Mouse (Mus musculus) testis, adult 2 months (tissue): ENCODE measurements around the gene Pam. TPM values are rescaled to one million over a fixed set of nuclear protein-coding genes. Genes with fewer than 3 reads are reported as not detected.

Experiments
- H3K27ac ChIP-seq: fragments of 200-500 bp; 2 replicates; pipeline ENCODE4 v1.5.1; 2012; ENCODE audit warnings: low read depth, low read length; ENCODE audit not compliant: control insufficient read depth, insufficient read depth
- H3K27me3 ChIP-seq: fragments of 200-500 bp; 2 replicates; pipeline ENCODE4 v1.6.1; 2012; ENCODE audit warnings: mild to moderate bottlenecking, low read length, moderate library complexity; ENCODE audit not compliant: control insufficient read depth, insufficient read depth
- H3K36me3 ChIP-seq: fragments of 200-500 bp; 2 replicates; pipeline ENCODE4 v1.6.1; 2012; ENCODE audit warnings: mild to moderate bottlenecking, low read length; ENCODE audit not compliant: control insufficient read depth, insufficient read depth
- H3K4me1 ChIP-seq: fragments of 200-500 bp; 2 replicates; pipeline ENCODE4 v1.6.1; 2012; ENCODE audit warnings: low read length; ENCODE audit not compliant: control insufficient read depth, insufficient read depth
- H3K4me3 ChIP-seq: fragments of 200-500 bp; 2 replicates; pipeline ENCODE4 v1.5.1; 2012; ENCODE audit warnings: low read depth, mild to moderate bottlenecking, low read length, moderate library complexity, mixed read lengths; ENCODE audit not compliant: control insufficient read depth
- CTCF ChIP-seq: fragments of 200-500 bp; IDR thresholded peaks from 2 replicates; pipeline ENCODE4 v1.5.1; 2012; ENCODE audit warnings: low read depth, mild to moderate bottlenecking, inconsistent platforms, low read length, moderate library complexity; ENCODE audit not compliant: control insufficient read depth, insufficient read depth, insufficient replicate concordance
- POLR2A ChIP-seq: fragments of 200-500 bp; IDR thresholded peaks from 2 replicates; pipeline ENCODE4 v1.6.1; 2012; ENCODE audit warnings: low read depth, mild to moderate bottlenecking, inconsistent platforms, low read length, moderate library complexity; ENCODE audit not compliant: control insufficient read depth
- polyA plus RNA-seq: library from polyadenylated mRNA; depleted of rRNA; stranded (reverse); fragments of >200 nt; gene quantifications from 2 replicates; pipeline ENCODE4 v1.2.3, GENCODE M21; 2012; rRNA removed

The Pam gene
- 6.0 and 6.1 TPM in 2 replicates for polyA plus RNA-seq

- peaks cover 14% of the 10 kb centered on the region for H3K4me1 ChIP-seq
- TF ChIP-seq POLR2A = no peak; the same call in 1 of the 2 replicates
- no peak for TF ChIP-seq CTCF
- no peaks in the 10 kb centered on the region for H3K36me3 ChIP-seq
- no peaks in the 10 kb centered on the region for H3K27me3 ChIP-seq
- H3K27ac ChIP-seq = peak within 1 kb of the TSS; percentile 39; the same call in 1 of the 2 replicates
- peak within 1 kb of the TSS; percentile 85 for H3K4me3 ChIP-seq
Measured at GRCm38 (mm10) chr1:98095246-98095990, at the start of gene Pam. Gene Pam (minus strand): TSS chr1:98095646.

GRCm38 (mm10) chr1:98144845-98145244, 49.4 kb upstream of the Pam start:
- TF ChIP-seq POLR2A = no peak
- no peak for TF ChIP-seq CTCF
- Histone ChIP-seq H3K27me3 (no peaks in the 10 kb centered on the region), H3K4me3 (no peak overlapping the region), H3K36me3 (no peaks in the 10 kb centered on the region), H3K4me1 (no peaks in the 10 kb centered on the region), H3K27ac (no peak overlapping the region)

- Histone ChIP-seq H3K4me3 (no peak overlapping the region), H3K27ac (no peak overlapping the region), H3K27me3 (no peaks in the 10 kb centered on the region), H3K36me3 (no peaks in the 10 kb centered on the region), H3K4me1 (no peaks in the 10 kb centered on the region)
- TF ChIP-seq CTCF (no peak), POLR2A (no peak)
Measured at GRCm38 (mm10) chr1:98131244-98131643, 35.8 kb upstream of the Pam start.

GRCm38 (mm10) chr1:98129561-98130347, 34.3 kb upstream of the Pam start:
- Histone ChIP-seq H3K4me3 (no peak overlapping the region), H3K27me3 (no peaks in the 10 kb centered on the region), H3K4me1 (no peaks in the 10 kb centered on the region), H3K27ac (no peak overlapping the region), H3K36me3 (no peaks in the 10 kb centered on the region)
- TF ChIP-seq POLR2A = no peak
- TF ChIP-seq CTCF = no peak

- H3K4me1 ChIP-seq = no peaks in the 10 kb centered on the region
- H3K27ac ChIP-seq = no peak overlapping the region
- H3K27me3 ChIP-seq = no peaks in the 10 kb centered on the region
- no peak overlapping the region for H3K4me3 ChIP-seq
- TF ChIP-seq CTCF (no peak), POLR2A (no peak)
- H3K36me3 ChIP-seq = no peaks in the 10 kb centered on the region
Measured at GRCm38 (mm10) chr1:98129111-98129510, 33.7 kb upstream of the Pam start.

- Histone ChIP-seq H3K36me3 (no peaks in the 10 kb centered on the region), H3K27ac (no peak overlapping the region), H3K27me3 (no peaks in the 10 kb centered on the region), H3K4me3 (no peak overlapping the region), H3K4me1 (no peaks in the 10 kb centered on the region)
- TF ChIP-seq POLR2A = no peak
- TF ChIP-seq CTCF = no peak
Measured at GRCm38 (mm10) chr1:98128338-98129096, 33.1 kb upstream of the Pam start.

GRCm38 (mm10) chr1:98126268-98126667, 30.8 kb upstream of the Pam start:
- Histone ChIP-seq H3K36me3 (no peaks in the 10 kb centered on the region), H3K27me3 (no peaks in the 10 kb centered on the region), H3K4me3 (no peak overlapping the region), H3K4me1 (no peaks in the 10 kb centered on the region), H3K27ac (no peak overlapping the region)
- no peak for TF ChIP-seq POLR2A
- no peak for TF ChIP-seq CTCF
